Mouse (Mus musculus) kidney, adult 2 months (tissue): ENCODE data around the gene Rhot1.

Experiments used
- CTCF ChIP-seq: fragments of 200-500 bp; conservative IDR thresholded peaks from 2 replicates; pipeline ENCODE4 v1.5.1; 2011; ENCODE audit warnings: low read depth, mild to moderate bottlenecking, control low read depth, low read length, moderate library complexity, mixed read lengths; ENCODE audit not compliant: insufficient read depth, insufficient read length
- POLR2A ChIP-seq: fragments of 200-500 bp; IDR thresholded peaks from one replicate; pipeline ENCODE4 v1.6.1; 2011; ENCODE audit warnings: low read depth, low read length, control low read depth

GRCm38 (mm10) chr11:80196351-80196750 lies 12.5 kb upstream of the Rhot1 start:
- no peak for TF ChIP-seq CTCF
- TF ChIP-seq POLR2A, result no peak
